Mouse (Mus musculus) urinary bladder, adult 2 months (tissue): ENCODE results near the gene Caskin1. TPM values are rescaled to one million over a fixed set of nuclear protein-coding genes. Genes with fewer than 3 reads are reported as not detected.

Source experiments
- polyA plus RNA-seq: library from polyadenylated mRNA; depleted of rRNA; stranded (reverse); fragments of >200 nt; gene quantifications from 2 replicates; pipeline ENCODE4 v1.2.3, GENCODE M21; 2012; rRNA removed

Gene Caskin1
- polyA plus RNA-seq, 1 experiment: 0.76 TPM

Other genes with a start within 250 kb of the Caskin1 start
- gene Ccnf, start 237.1 kb upstream of the Caskin1 start, polyA plus RNA-seq: 1.6 and 1.7 TPM in 2 replicates
- gene Abca17, start 137.5 kb upstream of the Caskin1 start, polyA plus RNA-seq: 0.10 and 0.12 TPM in 2 replicates
- 44.4 and 47.7 TPM in 2 replicates for gene Abca3, start 136.7 kb upstream of the Caskin1 start, polyA plus RNA-seq
- 119 and 134 TPM in 2 replicates for gene Rnps1, start 74.0 kb upstream of the Caskin1 start, polyA plus RNA-seq
- 116 and 139 TPM in 2 replicates for gene Eci1, start 62.0 kb upstream of the Caskin1 start, polyA plus RNA-seq
- 47.5 and 62.9 TPM in 2 replicates for gene Dnase1l2, start 45.5 kb upstream of the Caskin1 start, polyA plus RNA-seq
- gene E4f1, start 18.3 kb upstream of the Caskin1 start, polyA plus RNA-seq: 55.8 and 61.5 TPM in 2 replicates
- 31.8 and 33.5 TPM in 2 replicates for gene Pgp, start 18.2 kb upstream of the Caskin1 start, polyA plus RNA-seq
- 0.10 and 0.19 TPM in 2 replicates for gene Bricd5, start 14.7 kb upstream of the Caskin1 start, polyA plus RNA-seq
- gene Mlst8, start 9.5 kb upstream of the Caskin1 start, polyA plus RNA-seq: 20.9 and 21.7 TPM in 2 replicates
- 174 and 223 TPM in 2 replicates for gene Traf7, start 39.3 kb downstream of the Caskin1 start, polyA plus RNA-seq
- 1.4 and 1.5 TPM in 2 replicates for gene Rab26, start 45.6 kb downstream of the Caskin1 start, polyA plus RNA-seq
- 69.8 and 84.0 TPM in 2 replicates for gene Pkd1, start 61.2 kb downstream of the Caskin1 start, polyA plus RNA-seq
- gene Tsc2, start 144.0 kb downstream of the Caskin1 start, polyA plus RNA-seq: 95.3 and 112 TPM in 2 replicates
- gene Nthl1, start 144.1 kb downstream of the Caskin1 start, polyA plus RNA-seq: 21.7 and 22.0 TPM in 2 replicates
- gene Slc9a3r2, start 161.7 kb downstream of the Caskin1 start, polyA plus RNA-seq: 59.2 and 63.5 TPM in 2 replicates
- 0.62 and 0.80 TPM in 2 replicates for gene Npw, start 169.9 kb downstream of the Caskin1 start, polyA plus RNA-seq
- 42.9 and 54.2 TPM in 2 replicates for gene Zfp598, start 181.1 kb downstream of the Caskin1 start, polyA plus RNA-seq
- gene Syngr3, start 201.4 kb downstream of the Caskin1 start, polyA plus RNA-seq: 0.58 and 0.62 TPM in 2 replicates
- 21.0 and 23.7 TPM in 2 replicates for gene Gfer, start 207.6 kb downstream of the Caskin1 start, polyA plus RNA-seq
- gene Noxo1, start 207.6 kb downstream of the Caskin1 start, polyA plus RNA-seq: 7.6 and 10.7 TPM in 2 replicates
- gene Tbl3, start 219.1 kb downstream of the Caskin1 start, polyA plus RNA-seq: 31.4 and 34.8 TPM in 2 replicates
- gene Rnf151, start 229.5 kb downstream of the Caskin1 start, polyA plus RNA-seq: 0.18 and 0.30 TPM in 2 replicates
- gene Rps2, start 229.5 kb downstream of the Caskin1 start, polyA plus RNA-seq: 1,660 and 1,865 TPM in 2 replicates
- gene Ndufb10, start 235.9 kb downstream of the Caskin1 start, polyA plus RNA-seq: 298 and 302 TPM in 2 replicates
- gene Rpl3l, start 239.2 kb downstream of the Caskin1 start, polyA plus RNA-seq: 0.19 and 0.29 TPM in 2 replicates
- 195 and 227 TPM in 2 replicates for gene Msrb1, start 248.0 kb downstream of the Caskin1 start, polyA plus RNA-seq